Mouse (Mus musculus) A20 (cell line): Measurements from ENCODE around the gene Vmn2r76.
"Not testable (repeated sequence)": the region's sequence is repeated elsewhere in the genome, so short reads cannot be mapped to it uniquely, and the experiment has no call there.

Experiments used
- DNase-seq: peaks from one replicate; pipeline ENCODE4 v3.0.0-alpha.2; 2011; ENCODE audit warnings: low read depth, low spot score

The Vmn2r76 gene

DNA sequence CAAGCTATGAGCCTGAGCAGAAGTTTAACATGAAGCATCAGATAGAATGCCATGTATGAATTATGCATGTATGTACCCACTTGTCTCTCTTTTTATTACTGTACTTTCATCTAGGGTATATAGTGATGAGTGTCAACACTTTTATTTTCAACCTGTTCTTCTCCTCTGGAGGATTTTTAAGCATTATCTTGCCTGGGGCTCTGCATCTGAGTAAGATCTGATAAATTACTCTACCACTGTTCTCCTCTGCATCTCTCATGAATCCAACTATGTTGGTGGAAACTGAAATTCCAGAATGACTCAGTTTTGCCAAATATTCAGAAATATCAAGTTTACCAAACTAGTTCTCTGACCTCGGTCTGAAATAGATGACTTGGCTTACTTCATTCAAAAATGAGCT is at the start of gene Vmn2r76:
TSS of gene Vmn2r76 (minus strand) at position 101 of the 400 bp plus-strand sequence.
- DNase-seq: no peak

DNA sequence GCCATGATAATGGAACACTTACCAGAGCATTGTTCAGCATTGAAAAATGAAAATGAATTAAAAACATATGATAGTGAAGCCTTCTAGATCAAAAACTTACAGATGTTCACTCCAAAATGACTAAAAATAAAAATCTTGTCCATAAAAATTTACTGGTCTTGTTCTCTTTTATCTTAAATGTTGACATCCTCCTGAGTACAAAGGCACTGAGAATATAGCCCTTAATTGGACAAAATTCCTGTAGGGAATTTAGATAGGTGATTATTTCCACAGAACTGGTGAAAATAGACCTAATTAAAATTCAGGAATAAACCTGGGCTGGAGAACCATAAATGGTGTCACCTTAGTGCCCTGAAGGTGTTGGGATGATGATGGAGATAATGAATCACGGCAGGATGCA is 31.0 kb upstream of the Vmn2r76 start, which contains the start of gene Olfr310:
TSS of gene Olfr310 (minus strand) at position 101 of the 400 bp plus-strand sequence.
- no peak for DNase-seq

DNA sequence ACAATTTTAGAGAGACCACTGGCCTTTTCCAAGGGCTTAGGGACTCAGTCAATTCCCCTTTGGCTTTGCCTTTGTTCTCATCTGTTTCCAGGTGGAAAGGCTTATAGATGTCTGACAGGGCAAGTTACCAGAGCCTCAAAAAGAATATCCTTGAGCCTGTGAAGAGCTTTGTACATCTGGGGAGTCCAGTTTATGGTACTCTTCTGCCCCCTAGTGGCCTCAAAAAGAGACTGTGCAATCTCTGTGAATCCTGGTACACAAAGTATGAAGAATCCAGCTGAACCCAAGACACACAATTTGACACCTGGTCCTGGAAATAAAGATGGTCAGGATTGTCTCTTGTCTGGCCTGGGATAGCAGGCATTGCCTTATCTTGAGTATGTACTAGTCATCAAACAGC is 34.8 kb downstream of the Vmn2r76 start:
- DNase-seq: peak; percentile 1

DNA sequence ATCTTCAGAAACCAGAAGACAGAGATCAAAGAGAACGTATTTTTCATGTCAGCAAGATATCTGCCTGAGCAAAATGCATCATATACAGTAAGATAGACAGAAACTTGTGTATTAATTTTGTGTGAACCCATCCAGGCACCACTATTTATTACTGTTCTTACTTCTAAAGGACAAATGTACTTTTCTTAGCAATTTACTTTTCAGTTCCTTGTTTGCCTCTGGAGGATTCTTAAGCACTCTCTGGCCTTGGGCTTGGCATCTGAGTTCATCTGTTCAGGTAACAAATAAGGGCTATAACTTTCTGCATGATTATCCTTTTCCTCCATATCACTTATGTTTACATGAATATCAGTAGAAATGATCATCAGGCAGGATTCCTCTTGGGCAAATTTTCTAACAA is 74.4 kb downstream of the Vmn2r76 start, which contains the start of gene Vmn2r75:
TSS of gene Vmn2r75 (minus strand) at position 101 of the 400 bp plus-strand sequence.
- not testable (repeated sequence) for DNase-seq
